Mouse (Mus musculus) 3T3-L1 (cell line): ENCODE data around the gene Otos.

ENCODE experiments used
- DNase-seq: peaks from one replicate; pipeline ENCODE4 v3.0.0-alpha.2; 2015; ENCODE audit warnings: low read depth, low spot score

The Otos gene

DNA sequence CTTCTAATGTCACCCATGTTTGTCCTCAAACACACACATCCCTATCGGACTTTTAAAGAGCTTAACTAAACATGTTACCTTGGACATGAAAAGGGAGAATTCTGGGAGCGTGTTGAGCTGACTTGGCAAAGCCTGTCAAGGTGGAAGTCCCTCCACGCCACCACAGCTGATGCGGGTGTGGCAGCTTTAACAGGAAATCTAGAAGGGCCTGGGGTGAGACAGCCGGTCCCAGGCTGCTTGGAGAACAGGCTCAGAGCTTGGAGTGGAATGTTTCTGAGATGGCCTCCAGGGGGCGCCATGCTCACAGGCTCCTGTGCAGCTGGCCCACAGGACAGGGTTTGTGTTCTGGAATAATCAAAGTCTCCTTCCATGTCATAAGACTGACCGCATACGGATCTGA is at the start of gene Otos:
Gene Otos (minus strand): TSS at position 169 of the 400 bp plus-strand sequence.
- peak; percentile 89 for DNase-seq

DNA sequence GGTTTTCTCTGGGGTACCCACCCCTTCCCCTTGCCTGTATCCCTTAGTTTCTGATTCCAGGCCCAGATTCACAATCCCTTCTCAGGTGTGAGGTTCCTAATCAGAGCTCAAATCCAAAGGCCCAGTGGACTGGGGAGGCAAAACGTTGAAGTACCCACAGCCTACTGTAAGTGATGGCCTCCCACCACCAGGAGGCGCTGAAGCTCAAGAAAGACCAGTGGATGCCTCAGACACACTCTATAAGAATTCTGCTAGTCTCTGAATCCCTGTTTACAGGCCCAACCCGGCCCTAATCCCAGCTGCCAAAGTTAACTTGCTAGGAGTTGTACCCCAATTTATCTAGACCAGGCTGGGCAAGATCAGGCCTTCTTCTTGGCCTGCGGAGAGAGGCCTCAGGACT is 48.2 kb upstream of the Otos start:
- peak; percentile 88 for DNase-seq

DNA sequence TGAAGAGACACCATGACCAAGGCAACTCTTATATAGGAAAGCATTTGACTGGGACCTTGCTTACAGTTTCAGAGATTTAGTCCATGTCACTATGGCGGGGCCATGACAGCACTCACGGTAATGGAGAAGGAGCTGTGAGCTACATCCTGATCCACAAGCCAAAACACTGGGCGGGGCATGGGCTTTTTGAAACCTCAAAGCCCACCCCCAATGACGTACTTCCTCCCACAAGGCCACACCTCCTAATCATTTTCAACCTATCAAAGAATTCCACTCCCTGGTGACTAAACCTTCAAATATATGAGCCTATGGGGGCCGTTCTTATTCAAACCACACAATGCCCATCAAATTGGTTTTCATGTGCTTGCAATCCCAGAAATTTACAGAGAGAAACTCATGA is 47.1 kb upstream of the Otos start:
- no peak for DNase-seq

DNA sequence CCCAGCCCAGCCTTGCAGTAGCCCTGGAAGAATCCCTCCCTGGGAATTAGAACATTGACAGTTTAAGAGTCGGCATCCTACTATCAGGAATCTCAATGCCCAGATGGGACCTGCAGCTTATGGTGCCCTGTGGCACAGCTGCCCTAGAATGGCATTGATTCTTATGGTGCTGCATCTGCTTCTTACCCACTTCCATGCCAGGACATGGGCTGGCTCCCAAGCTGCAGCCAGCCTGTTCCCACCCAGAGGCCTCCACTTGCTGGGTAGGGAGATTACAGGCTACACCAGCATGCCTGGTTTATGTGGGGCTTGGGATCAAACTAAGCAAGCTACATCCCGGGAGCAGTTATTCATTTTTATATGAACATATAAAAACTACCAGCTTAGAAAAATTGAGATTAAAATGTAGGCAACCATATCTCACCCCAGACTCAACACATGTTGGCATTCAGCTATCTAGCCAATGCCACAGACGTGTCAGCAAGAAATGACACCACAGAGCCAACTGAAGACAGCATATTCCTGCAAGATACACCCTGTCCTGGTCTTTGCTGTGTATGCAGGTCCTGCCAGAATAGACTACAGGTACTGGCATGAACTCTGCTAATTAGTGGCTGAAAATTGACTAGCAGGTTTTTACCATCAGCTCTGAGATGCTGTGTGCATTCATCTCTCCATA is 42.7 kb upstream of the Otos start:
- no peak for DNase-seq

DNA sequence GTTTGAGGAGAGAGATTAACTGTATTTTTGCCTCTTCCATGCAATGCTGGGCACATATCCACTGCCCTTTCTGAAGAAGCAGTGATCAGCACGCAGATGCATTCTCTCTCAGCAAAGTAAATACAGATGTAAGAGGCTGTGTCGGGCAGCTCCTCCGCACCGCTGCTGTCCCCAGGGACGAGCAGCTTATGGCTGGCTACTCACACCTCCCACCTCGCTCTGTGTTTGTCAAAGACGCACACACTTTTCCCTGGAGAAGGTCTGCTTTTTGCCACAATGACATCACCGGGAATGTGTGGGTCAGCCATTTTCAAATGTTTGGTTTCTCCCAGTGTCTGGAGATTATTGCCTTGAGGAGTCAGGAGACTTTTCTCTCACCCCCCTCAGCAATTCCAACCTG is 38.4 kb upstream of the Otos start:
- DNase-seq, result no peak

DNA sequence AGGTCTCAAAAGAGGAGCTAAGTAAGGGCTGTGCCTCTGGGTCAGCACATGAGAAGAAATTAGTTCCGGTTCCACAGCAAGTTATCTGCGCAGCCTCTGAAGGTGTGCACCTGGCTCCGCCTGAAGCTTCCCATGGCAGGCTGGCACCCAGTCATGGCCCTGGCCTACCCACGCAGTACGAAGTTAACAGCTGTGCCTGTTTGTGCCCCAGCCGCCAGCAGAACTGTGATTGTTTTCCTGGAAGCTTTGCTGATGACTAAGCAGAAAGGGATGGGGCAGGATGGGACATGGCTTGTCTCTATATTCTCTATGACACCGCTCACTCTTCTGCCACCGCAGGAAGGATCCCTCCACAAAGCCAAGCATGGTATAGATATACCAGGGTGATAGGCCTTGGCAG is 34.5 kb upstream of the Otos start:
- DNase-seq, result no peak

DNA sequence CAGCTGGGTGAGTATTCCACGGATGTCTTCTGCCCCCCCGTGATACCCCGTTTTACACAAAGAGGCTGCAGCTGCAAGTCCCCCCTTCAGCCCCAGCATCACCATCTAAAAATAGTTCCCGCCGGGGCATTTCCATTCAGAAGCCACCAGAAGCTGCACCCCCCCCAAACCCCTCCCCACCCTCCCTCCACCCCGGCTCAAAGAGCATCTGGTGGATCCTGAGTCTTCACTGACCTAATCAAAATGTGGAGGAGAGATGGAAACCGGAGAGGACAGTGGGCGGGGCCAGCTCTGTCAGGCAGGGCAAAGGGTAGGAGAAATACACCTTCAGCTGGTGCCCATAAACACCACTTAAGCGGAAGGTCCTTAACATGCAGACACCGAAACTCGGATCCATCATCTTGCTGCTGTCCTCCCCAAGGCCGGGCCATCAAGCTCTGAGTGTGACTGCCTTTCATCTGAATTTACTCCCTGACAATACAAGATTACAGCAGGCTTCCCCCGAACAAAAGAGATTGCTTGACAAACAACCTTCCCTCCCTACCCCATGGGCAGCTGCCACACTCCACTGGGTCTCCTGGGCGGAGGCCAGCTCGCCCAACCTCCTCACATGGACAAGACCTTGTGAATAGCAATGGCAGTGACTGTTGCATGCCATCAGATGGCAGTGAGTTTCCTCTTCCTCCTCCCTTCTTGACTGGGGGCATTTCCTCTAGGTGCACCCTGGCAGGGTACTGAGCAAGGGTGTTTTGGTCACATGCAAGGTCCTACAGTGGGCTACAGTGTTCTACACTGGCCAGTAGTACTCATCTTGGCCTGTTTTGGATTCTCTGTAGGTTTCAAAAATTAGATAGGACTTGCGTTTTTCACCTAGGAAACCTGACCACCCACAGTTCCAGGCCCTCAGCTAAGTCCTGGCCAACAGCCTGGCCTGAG is 32.3 kb upstream of the Otos start:
- no peak for DNase-seq

DNA sequence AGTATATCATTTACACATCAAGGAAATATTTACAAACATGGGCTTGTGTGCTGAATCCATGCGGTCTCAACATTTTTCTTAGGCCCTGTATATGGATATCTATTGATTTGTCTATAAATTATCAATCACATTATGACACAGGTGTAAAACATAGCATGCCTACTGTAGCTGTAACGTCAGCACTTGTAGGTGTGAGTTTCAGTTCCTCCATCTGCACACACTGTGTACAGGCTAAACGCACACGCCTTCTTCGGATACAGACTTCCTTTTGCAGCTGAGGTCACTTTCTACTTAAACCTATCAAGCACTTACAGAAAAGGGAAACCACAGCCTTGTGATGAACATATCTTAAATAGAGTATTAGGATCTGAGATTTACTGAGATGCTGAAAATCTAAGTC is 30.1 kb upstream of the Otos start:
- no peak for DNase-seq

DNA sequence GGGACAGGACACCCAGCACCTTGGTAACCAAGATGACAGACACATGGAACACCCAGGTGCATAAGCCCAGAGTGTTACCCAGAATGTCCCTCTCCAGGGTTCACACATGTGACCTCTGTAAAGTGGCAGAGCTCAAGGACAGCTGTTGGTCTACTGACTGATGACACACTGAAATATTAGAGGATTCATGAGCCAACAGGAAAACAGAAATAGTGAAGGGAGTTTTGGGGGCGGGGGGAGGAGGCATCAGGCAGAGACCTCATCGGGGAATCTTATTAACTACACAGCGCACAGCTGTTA is 28.0 kb upstream of the Otos start:
- no peak for DNase-seq

DNA sequence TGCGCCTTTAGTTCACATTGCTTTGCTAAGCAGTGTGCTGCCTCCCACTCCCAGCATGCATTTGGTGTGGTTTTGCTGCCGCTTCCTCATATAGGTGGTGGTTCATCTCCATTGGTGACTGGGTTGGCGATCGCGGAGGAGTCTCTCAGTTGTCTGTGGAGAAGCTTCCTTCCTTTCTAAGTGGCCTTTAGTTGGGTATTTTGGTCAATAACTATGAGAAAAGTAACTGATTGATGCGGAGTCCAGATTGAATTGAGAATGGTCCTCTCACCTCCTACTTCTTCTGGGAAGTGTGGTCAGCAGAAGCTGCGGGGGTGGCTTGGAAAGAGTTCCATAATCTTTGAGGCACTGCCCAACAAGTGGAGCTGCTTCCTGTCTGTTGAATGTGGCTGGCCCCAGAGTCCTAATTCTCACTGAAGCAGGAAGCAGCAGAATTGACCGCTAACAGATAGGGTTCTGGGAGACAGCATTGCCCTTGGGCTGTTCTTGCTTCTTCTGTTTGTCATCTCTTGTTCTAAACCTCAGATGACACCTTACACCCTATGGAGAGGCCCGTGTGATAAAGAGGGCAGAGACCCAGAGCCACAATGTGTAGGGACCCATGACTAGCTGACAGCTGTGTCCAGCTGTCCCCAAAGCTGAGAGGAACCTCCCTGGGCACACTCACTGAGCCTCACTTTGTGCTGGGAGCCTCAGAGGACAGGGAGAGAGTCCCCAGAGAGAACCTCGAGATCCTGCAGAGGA is 27.5 kb upstream of the Otos start:
- DNase-seq, result no peak

DNA sequence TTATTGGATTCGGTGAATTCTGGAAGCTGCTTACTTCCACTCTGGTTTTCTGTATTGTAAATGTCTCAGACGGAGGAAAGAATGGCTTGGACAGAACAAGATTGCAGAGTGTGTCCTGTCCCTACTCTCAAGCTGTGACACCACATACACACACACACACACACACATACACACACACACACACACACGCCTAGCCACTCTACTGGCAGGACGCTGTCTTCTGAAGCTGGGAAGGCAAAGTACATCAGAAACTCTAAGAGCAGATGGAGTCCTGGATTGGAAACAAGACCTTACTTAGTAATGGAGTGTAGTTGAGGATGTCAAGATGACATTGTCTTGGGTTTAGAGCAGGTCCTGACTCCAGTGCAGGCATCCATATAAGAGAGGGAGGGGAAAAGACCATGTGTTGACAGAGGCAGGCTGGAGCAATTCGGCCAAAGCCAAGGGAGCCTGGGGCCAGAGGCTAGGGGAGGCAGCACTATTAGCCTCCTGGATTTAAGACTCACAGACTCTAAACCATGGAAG is 24.7 kb upstream of the Otos start:
- no peak for DNase-seq

DNA sequence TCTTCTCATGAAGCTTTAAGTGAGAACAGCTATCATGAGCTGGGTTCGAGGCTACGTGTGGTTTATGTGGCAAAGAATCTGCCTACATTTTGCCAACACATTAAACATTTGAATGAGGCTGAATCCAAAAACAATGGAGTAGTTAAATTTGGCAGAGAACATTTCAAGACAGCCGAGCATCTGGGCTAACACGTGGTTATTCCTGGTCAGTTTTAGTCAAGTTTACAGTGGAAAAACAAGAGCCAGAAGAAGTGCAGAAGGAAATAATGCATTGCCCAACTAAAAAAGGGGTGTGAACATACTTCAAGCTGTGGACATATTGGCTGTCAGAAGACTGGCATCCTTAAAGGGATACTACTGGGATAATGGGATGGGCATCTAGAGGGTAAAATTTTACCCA is 22.7 kb upstream of the Otos start:
- DNase-seq, result no peak

DNA sequence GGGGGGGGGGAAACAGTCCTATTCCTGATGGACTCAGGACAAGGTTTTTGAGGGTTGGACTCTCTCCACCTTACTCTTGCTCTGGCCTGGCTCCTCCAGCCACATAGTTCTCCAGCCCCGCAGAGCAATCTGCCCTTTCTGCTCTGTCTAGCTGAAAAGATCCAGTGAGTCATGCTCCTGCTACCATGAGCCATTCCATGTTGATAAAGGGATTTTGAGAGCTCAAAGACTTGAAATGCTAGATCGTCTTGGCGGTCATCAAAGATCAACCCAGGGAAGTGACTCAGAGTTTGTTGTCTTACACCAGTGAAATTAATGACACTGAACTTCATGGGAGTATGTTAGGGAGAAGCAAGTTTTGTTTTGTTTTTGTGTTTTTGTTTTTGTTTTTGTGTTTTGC is 20.8 kb upstream of the Otos start:
- peak; percentile 43 for DNase-seq

DNA sequence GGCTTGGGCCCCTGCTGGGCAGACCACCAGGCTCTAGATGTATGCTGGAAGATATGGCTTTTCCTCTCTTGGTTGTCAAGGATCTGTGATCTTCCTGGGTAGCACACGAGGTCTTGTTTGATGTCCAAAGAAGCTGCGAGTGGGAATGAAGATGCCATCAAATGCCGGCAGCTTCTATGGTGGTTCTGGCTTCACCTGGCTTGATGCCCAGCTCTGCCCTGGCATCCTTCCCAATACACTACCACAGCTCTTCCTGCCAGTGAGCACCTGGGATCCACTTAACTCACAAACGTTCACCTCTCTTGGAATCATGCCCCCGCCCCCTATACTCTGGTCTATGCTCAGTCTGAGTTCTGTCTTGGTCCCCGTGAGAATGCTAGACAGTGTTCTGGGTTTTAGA is 18.5 kb upstream of the Otos start:
- DNase-seq, result no peak

DNA sequence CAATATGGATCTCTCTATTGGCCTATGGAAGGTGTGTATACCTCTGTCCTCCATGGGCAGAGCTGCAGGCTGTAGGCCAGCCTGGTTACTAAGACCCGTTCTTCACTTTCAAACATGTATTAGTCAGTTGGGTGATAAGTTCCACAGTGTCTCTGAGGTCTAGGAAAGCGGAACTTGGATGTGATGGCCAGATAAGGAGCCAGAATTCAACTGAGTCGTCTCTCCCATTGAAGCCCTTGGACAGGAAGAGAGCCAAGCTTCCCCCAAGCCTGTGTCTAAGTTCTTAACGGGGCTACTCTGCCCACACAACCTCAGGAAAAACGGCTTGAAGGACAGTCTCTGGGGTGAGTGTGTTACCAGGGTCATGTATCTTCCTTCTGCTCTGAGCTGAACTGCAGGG is 10.8 kb upstream of the Otos start:
- no peak for DNase-seq

DNA sequence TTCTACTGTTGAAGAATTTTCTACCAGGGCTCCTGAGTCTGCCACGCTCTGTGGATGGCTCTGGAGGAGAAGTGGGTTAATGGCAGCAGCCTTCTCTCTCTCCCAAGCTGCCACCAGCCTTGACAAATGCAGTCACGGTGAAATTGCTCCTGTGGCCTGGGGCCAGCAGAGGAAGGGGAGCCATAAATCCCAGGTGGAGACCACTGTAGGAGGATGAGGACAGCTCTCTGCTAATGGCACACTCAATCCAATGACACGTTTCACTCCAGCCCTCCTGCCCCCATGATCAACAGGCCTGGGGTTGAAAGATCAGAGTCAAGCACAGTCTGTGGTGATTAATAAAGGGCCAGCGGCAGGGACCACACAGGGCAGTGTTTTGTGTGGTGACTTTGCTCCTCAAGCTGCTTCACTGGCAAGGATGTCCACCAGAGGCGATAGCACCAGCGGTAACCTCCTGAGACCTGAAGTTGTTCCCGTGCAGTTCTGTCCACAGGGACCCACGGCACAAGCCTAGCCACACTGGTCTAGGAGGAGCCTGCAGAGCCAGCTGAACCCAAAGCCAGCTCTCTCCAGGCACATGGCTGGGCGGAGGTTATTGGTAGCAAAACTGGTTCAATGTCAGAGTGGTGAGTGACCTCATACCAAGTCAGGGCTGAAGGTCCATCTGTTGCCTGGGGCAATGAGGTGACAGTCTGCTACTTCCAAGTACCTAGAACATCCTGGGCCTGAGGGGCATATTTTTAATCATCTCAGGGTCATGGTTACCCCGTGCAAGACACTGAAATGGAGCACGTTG is 8.6 kb upstream of the Otos start:
- DNase-seq, result no peak

DNA sequence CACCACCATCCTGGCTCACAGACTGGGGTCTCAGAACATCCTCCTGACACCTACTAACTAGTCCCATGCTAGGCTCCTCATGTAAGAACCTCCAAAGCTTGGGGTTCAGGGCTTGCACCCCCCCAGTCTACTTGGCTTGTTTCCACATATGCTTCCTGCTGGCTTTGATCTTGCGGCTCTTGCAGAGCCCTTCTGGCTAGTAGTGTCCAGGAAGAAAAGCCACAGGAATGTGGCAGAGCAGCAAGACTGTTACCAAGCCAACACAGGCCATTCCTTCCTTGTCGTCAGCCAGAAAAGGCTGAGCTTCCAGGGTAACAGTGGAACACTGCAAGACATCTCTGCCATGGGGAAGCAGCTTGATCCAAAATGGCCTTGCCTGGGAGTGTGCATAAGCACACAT is 6.0 kb upstream of the Otos start:
- peak; percentile 80 for DNase-seq

DNA sequence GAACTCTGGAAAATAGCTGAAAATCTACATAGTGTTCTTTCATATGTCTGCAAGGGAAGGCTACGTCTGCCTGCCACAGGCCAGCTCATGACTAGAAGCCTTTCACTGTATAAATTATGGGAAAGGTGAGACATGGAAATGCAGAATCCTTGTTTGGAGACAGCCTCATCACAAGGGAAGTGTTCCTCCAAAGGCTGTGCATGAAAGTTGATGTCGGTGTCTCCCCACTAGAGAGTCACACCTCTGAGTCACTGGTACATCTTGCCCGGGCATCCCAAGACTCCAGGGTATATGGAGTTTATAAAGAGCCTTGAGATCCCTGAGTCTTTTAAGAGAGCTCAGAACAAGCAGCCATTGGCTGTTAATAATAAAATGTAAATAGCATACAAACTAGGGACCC is 4.5 kb upstream of the Otos start:
- DNase-seq, result no peak

DNA sequence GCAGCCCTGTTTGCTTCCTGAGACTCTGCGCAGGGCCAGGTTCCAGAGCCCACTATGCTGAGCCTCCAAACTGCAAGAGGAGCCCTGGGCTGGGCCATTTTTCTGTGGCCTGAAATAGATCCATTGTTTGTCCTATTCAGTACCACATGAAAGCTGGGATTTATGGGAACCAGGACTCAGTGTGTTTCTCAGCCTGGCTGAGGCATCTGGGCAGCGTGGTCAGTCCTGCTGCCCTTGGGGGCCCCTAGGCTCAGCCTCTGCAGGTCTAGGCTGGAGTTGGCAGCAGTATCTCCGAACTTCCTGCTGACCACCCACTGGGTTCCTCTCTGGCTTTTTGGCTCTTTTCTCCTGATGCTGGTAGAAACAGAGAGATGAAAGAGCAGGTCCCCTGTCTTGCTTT is 2.8 kb upstream of the Otos start:
- no peak for DNase-seq

DNA sequence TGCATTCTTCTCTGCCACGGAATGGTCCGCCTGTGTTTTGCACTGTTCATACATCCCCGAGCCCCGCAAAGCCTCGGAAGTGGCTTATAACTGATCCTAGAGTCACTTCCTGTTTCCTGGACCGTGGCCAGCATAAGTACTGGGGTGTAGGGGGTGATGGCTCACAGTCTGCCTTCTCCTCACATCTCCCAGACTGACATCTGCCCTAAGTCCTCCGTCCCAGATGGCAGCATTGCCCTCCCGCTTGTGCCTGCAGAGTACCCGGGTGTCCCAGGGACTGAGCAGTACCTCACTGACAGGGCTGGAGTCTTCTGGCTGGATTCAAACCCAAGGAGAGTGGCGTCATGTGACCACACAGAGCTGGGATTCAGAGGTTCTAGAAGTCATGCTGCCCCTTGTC is 444 bp downstream of the Otos start:
- DNase-seq, result no peak

DNA sequence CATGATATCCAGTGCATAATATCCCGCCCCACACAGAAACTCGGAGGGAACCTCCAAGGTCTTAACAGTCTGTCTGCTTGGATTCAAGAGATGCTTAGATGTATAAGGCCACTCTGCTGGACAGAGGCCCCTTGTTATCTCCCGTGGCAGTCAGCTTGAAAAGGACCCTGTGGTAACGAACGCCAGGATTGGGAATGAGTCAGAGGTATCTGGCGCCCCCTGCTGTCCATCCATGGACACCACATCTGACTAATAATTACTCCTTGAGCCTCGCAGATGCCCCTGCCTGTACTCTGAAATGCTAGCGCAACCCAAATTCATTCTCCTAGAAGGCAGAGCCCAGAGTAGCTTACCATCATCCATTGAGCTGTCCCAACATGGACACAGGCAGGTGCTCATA is 889 bp downstream of the Otos start:
- DNase-seq, result peak; percentile 87

DNA sequence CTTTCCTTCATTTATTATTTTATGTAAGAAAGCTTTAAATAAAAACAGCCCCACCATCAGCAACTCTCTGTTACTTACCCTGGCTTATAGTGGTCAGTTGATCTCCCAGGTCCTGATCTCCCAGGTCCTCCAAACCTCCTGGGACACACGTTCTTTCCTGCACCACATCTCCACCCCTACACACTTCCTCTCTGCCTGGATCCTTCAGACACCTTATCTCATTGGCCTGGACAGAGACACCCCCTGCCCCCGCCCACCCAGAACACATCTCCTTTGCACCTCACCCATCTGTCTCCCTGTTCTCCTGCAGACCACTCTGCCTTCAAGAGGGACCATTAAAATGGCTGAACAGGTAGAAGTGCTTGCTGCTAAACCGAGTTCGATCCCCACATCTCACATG is 1.6 kb downstream of the Otos start:
- no peak for DNase-seq
